Mouse (Mus musculus) cerebellum, adult 11 months (tissue): ENCODE data around the gene Cacna2d2.

Source experiments
- DNase-seq: peaks from one replicate; pipeline ENCODE4 v3.0.0; 2022

Cacna2d2 gene

GRCm38 (mm10) chr9:107464130-107464529 is 64.7 kb downstream of the Cacna2d2 start:
- no peak for DNase-seq

- no peak for DNase-seq
Measured at GRCm38 (mm10) chr9:107465657-107466056, 66.2 kb downstream of the Cacna2d2 start.

- DNase-seq = no peak
Measured at GRCm38 (mm10) chr9:107469213-107469795, 69.9 kb downstream of the Cacna2d2 start.

DNA sequence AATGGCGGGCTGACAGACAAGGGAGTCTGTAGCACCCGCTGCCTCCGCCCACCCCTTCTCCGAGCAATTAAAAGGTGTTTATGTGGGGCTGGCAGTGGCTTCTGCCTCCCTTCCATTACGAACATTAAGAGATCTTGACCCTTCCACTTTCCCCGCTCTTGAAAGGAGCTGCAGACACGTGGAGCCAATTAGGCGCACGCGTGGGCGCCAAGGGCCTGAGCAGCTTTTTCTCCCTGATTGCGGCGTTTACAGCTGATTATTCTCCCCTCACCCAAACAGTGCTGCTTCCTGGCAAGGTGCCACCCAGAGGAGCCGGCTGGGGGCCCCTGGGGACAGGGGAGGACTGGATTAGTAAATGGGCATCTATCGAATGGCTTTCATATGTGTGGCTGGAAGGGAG is 71.0 kb downstream of the Cacna2d2 start:
- DNase-seq = no peak

DNA sequence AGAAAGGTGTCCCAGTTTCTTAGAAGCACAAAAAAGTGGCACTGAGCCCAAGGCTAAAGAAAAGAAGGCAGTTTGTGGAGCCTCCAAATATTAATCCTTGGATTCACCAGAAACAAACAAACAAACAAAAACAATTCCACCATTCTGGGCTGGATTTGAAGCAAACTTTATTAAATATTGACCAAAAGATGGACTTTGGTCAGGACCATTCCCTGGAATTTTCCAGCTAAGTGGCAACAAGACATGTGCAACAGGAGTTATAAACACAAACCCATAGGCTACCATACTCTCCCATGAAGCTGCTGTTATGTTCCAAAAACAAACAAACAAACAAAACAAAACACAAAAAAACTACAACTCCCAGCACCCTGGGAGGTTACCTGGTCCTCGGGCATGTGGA is 74.6 kb downstream of the Cacna2d2 start:
- no peak for DNase-seq

DNA sequence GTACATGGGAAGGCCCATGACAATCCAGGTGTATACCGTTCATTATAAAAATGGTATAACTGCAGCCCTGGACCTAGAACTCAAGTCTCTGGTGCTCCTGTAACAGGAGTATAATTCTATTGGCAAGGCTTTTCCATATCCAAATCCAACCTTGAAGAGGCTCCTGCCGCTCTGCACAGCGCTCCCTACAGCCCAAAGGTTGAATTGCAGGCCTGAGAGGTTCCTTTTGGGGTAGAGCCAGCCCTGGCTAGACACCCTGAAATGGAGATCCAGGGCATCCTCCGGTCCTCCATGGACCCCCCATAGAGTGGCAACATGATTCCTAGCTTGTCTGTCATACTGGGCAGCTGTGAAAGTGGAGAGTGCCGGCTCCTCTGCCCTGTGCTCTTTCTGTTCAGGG is 79.6 kb downstream of the Cacna2d2 start:
- no peak for DNase-seq

GRCm38 (mm10) chr9:107479593-107479992 is 80.2 kb downstream of the Cacna2d2 start:
- DNase-seq = no peak

DNA sequence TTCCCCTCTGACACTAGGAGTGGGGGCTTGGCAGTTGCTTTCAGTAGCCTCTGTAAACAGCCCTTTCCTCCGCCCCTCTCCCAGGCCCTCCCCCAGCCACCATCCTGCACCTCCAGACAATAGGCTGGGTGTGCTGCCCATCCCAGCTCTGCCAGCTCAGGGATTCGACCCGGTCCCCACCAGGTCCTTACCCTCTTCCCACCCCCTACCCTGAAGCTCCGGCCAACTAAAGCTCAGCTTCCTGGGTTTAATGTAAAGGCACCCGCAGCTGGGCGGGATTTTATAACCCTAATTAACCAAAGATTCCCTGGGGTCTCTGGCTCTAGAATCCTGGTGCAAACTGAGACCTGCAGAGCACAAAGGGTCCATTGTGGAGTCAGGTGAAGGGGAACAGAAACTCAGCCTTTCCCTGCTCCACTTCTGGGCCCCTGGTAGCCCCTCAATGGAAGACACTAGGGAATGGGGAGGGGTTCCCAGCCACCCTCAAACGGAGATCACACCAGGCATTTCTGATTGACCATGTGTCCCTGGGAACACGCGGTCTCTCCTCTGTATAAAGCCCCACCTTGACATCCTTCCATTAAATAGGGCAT is 81.2 kb downstream of the Cacna2d2 start:
- DNase-seq = no peak

DNA sequence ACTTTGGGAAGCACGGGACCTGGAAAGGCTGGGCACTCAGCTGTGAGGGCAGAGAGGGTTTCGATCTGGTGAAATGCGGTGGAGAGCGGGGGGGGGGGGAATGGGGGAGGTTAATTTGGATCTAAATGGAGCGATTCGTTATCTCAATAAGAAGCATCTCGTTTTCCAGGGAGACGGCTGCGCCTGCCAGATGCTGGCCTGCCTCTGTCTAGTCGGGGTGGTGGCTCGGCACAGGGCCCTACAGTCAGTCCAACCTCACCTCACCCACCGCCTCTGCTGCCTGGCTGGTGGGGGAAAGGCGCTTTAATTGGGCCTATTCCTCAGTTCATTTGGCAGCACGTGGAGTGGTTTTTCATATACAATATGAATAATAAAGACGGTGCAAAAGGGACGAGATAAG is 81.9 kb downstream of the Cacna2d2 start:
- no peak for DNase-seq

DNA sequence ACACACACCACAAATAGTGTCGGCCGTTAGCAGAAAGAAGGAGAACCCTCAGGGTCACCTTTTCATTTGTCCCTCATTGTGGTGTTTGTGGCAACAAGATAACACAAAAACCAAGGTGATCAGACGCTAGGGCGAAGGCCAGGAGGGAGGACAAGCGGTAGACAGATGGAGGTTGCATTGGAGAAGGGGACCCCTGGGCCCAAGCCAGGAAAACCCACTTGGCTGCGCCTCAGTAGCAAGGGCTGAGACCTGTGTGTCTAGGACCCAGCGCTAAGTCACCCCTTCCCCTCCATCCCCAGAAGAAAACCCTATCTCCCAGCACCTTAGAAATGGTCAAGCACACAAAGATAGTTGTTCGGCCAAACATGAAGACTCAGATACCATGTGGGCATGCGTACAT is 82.6 kb downstream of the Cacna2d2 start:
- no peak for DNase-seq

DNA sequence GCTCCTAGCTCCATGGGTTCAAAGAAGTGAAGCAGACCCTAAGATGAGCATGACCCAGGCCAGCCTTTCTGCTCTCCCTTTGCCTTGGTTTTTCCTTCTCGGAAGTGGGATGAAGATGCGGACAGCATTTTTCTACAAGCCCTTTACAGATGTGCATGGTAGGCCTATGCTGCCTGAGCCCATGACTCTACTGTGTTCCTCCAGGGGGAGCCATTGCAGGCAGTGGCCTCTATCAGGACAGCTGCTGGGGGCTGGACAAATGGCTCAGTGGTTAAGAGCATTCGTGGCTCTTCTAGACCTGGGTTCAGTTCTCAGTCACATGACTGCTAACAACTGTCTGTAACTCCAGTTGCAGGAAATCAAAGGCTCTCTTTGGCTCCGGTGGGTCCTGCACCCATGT is 83.4 kb downstream of the Cacna2d2 start:
- DNase-seq = no peak

DNA sequence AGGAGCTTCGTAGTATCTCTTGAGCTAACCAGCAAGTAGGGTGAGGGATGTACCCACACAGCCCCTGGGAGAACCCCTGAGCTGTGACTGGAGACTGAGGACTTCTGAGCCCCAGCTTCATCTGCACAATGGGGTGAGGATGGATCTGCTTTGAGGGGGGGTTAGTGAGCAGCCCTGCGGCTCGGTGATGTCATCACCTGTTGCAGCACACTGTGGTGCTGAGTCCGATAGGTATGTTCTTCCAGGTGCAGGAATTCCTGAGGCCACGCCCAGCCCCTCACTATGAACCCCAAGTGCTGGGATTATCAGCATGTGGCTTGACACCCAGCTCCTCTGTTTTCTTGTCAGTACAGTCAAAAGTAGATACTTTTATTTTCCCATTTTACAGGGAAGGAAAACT is 84.3 kb downstream of the Cacna2d2 start:
- DNase-seq = no peak

DNA sequence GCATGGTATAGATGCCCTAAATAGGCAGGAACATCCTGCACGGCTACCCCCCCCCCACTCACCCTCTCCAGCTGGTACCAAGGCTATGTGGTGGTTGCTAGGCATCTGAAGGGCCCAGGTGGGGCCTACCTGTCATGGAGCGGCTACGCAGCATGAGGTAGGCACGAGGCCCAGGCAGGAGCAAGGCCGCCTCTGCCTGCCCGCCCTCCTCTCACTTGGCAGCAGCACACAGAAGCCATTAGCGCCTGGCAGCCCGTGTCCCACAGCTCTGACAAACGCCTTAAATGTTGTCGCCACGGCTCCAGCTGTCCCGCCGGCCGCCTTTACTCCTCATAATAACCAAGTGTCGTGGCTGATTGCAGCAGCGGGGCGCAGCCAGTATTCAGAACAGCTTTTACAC is 84.9 kb downstream of the Cacna2d2 start:
- DNase-seq = peak; percentile 90

DNA sequence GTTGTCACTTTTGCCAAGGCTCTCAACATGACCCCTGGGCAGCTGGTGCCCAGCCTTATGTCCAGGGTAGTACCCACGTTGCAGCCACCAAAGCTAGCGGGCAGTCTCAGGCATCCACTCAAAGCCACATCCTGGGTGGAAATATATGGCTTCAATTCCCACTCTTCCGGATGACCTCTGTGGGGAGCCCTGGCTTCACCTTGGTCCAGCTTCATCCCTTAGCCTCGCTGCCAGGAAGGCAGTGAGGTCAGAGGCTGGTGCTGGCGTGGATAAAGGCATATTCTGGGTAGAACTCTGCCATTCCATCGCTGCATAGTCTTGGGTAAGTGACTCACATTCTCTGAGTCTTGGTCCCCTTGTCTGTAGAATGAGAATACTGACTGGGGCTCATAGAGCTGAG is 85.4 kb downstream of the Cacna2d2 start:
- no peak for DNase-seq

DNA sequence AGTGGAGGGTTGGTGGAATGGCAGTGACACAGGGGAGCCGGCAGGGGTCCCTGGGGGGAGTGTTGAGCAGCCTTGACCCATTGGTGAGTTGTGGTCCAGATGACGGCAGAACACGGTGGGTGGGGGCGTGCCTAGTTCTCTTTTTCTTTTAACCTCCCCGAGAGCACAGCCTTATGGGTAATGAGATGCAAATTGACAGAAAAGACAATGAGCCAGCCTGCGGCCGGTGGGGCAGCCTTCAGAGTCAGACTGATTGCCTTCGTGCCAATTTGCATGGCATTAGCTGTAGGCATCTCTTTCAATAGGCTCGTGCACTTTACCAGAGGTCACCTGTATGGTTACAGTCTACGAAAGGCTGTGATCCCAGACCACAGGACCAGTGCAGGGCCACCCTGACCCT is 86.7 kb downstream of the Cacna2d2 start:
- no peak for DNase-seq

GRCm38 (mm10) chr9:107486507-107487225 is 87.3 kb downstream of the Cacna2d2 start:
- no peak for DNase-seq

DNA sequence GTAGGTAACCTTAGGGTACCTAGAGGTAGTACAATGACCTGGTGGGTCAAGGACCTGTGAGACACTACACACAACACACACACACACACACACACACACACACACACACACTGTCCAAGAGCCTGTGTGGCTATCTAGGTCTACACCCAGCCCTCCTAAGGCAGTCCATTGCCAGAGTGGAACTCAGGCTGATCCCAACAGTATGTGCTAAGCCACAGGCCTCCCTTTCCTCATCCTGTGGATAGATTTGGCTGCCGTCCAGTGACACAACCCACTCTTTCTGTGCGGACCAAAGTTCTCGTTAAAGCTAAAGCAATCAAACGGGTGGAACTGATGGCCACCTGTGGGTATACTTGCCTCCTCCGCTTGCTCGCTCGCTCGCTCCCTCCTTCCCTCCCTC is 90.7 kb downstream of the Cacna2d2 start:
- no peak for DNase-seq

DNA sequence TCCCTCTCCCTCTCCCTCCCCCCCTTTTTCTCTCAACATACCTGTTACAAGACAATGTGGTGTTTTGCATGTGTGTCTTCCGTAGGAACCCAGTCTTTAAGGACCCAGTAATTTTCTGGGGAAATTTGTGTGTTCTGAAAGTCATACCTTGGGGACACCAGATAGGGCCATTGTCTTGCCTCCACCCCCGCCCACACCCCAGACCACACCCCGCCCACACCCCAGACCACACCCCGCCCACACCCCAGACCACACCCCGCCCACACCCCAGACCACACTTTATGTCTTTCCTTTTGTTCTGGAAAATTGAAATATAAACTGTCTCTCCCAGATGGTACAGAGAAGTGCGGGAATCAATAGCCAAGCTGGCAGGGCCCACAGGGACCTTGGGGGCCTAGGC is 91.2 kb downstream of the Cacna2d2 start:
- DNase-seq = no peak

- DNase-seq = no peak
Measured at GRCm38 (mm10) chr9:107493511-107493910, 94.1 kb downstream of the Cacna2d2 start.

- DNase-seq = no peak
Measured at GRCm38 (mm10) chr9:107494238-107494637, 94.8 kb downstream of the Cacna2d2 start.

- no peak for DNase-seq
Measured at GRCm38 (mm10) chr9:107496359-107496758, 96.9 kb downstream of the Cacna2d2 start.

- no peak for DNase-seq
Measured at GRCm38 (mm10) chr9:107500708-107501286, 101.4 kb downstream of the Cacna2d2 start.

DNA sequence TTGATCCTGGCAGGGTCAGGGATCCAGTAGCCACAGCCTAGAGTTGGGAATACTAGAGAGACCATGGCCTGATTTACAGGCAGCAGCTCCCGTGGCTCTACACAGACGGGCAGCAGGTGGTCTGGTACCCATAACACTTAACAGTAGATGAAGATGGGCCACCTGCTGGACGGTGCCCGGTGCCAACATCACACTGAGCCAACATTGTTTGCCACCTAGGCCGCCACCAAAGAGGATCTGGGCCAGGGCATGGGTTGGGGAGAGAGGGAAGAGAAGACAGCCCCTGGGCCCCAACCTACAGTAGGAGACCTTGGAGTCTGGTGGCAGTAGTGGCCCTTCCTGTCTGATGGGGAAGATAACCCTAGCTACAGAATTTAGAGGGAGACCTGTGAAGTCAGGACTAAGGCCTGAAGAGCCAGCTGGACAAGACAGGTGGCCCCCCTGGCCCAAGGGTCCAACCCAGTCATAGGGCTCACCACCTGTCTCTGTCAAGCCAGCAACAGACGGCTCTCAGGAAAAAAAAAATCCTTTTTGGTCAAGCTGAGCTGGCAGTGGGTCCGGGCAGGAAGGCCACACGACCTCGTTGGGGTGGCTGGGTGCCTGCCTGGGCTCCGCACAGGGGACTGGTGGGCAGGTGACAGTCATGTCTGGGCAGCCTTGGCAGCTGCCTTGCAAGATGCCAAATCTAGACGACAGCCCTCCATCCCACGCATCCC is 102.9 kb downstream of the Cacna2d2 start:
- DNase-seq = peak; percentile 82
